Mouse (Mus musculus) thymus, adult 18-20 months (tissue): ENCODE measurements around the gene Cd109.

Experiments used
- DNase-seq, 2 experiments: peaks; one replicate each; pipeline ENCODE4 v3.0.0; 2022; ENCODE audit warnings: mixed read lengths in 2 of 2

Cd109 gene

DNA sequence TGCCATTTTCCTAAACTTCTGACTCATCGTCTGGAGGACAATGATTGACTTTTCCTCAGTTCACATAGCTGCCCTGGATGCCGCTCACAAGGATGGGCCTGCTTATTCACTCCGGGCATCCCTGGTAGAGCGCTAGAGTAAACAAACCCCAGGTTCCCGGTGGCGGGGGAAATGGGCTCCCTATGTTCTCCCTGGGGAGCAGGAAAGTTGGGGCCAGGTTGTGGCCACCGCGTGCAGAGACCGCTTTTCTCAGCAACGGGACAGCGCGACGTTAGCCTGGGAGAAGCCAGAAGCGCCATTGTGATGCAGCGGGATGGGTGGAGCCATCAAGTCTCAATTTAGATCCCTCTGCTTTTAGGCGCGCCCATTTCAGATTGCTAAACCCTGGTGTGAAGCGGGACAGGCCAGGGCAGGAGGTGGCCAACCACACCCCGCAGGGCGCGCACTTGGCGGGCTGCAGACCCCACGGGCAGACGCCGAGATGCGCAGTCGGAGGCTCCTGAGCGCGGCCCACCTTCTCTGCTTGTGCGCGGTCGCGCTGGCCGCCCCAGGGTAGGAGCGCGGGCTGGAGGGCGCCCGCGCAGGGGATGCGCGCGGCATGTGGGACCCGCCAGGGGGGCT lies at the start of gene Cd109:
Gene Cd109, plus strand, starts transcription at position 146 of the 621 bp plus-strand sequence.
- DNase-seq: no peak

DNA sequence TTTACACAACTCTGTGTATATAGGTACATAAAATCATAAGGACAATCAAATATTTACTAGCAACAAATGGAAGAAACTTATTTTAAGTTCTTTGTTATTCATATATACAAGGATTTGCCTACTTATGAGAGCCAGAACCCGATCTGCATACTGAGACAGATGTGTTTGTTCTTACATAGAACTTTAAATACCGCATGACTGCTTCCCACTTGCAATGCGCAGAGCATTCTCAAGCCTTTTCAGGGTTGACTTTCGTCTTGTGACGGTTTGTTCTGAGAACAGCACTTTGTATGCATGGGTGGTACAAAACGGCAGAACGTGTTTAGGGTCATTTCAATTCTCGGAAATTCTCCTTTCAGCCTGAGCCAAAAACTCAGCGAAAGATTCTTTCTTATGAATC lies 45.4 kb upstream of the Cd109 start:
- no peak for DNase-seq

DNA sequence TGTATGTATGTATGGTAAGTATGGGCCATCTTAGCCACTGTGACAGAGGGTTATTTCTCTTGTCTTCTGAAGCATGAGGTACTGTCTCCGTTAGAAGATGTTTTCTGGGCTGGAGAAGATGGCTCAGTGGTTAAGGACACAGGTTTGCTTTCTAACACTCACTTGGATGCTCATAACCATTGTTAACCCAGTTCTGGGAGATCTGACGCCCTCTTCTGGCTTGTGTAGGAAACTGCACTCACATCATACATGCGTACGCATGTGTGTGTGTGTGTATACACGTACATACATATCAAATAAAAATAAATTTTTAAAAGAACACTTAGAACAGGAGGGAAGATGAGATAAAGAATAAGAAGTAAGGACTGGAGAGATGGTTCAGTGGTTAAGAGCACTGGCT lies 38.9 kb upstream of the Cd109 start:
- no peak for DNase-seq

DNA sequence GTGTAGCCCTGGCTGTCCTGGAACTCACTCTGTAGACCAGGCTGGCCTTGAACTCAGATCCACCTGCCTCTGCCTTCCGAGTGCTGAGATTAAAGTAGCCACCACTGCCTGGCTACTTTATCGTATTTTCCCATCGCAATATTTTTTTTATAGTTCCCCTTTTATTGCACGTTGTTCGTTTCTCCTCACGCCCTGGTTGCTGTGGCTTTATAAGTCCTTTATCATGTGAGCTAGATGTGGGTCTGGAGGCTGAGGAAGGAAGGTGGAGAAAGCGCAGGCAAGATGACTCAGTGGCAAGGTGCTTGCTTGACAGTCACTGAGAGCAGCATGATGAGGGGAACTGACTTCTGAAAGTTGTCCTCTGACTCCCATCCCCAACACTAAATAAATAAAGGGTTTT lies 36.5 kb upstream of the Cd109 start:
- no peak for DNase-seq

DNA sequence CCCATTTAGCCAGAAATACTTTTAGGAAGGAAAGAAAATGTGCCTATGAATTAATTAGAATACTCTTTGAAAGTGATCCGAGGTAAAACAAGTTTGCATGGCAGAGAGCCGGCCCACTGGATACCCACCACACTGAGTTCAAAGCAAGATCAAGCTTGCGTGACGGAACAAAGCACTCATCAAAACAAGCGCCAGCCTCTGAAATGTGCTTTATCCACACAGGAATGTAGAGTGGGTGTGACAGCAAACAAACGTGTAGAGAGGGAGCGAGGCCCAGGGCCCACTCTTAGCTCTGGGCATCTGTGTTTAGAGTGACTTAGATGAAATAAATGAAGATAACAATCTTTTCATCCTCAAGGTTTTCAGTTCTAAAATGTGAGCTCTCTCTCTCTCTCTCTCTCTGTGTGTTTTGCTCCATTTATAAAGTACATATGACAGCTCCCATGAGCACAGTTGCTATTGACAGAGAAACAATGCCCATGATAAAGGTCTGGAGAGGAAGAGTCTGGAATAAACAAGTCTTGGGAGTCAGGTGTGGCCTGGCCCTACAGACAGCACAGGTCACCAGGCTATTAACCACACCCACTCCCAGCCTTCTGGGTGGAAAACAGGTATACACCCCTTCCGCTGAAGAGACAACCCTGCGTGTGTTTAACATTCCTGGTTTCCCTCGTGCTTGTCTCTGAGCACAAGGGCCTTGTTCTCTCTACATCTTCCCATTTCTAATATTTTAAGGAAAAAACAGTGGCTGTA lies 35.5 kb upstream of the Cd109 start:
- DNase-seq: no peak

DNA sequence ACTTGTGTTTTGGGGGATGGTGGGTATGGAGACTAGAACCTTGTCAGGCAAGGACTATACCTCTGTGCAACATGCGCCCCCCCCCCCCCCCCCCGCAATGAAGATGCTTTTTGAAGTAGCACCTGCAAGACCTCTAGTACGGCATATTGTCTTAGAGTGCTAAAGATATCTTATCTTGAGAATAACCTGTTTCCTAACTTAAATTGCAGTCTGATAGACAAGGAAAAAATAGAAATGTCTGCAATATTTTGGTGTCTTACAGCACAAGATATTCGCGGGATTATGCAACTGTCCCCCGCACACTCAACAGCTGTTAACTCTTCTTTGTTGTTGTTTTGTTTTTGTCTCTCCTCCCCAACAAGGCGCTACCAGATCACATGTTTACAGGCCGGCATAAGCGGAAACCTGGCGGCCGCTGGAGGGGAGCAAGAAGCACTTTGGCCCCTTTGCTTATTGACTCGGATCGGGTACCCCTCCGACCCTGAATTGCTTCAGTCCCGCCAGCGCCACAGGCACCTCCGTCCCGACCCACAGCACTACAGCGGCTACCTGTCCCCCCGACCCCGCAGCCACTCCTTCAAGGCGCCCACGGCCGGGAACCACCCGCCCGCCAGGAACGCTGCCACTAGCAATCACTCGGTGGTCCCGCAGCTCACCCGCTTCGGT lies 28.0 kb upstream of the Cd109 start:
- DNase-seq: no peak

DNA sequence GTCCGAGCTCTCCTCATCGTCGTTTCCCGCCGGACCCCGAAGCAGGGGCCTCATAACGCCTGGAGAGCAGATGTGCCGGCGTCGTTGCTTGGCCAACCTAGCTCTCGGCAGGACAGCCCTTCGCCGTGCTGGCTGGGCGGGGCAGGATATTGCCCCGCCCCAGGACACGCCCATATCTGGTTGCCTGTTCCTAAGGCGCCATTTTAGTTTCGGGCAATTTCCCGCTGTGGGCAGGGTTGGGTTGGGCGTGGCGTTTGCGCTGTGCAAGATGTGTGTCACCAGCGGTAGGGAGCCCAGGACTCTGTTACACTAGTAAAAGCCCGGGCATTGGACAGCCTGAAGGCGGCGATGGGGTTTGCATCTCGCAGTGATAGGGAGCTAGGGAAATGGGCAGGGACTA lies 27.4 kb upstream of the Cd109 start, which contains the start of gene Slc17a5:
Gene Slc17a5, minus strand, starts transcription at position 128 of the 400 bp plus-strand sequence.
- DNase-seq: peak; percentile 88 to 93

DNA sequence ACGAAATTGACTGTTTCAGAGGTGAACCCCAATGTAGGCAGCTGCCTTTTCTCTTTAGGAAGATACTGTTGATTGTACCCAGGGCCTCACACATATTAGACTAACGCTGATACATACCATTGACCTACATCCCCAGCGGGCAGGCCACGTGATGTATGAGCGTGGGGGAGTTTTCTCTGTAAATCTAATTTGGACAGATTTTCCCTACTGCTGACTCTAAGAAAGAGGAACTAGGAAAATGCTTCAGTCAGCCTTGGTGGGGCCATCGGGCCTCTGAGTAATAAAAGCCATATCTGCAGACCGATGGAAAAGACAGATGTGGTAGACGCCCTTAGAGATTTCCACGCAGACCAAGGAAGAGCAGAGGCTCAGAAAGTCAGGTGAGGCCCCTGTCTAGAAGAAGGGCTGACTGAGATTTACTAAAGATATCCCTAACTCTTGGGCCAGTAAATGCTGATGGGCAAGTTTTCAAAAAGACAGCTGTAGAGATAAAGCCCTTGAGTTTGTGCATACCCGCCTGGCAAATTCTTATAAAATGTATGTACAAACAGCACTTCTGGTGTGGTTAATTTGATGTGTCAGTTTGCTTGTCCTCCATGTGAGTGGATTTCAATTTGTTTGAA lies 26.8 kb upstream of the Cd109 start:
- peak in 1 of 2 experiments; percentile 9 for DNase-seq

DNA sequence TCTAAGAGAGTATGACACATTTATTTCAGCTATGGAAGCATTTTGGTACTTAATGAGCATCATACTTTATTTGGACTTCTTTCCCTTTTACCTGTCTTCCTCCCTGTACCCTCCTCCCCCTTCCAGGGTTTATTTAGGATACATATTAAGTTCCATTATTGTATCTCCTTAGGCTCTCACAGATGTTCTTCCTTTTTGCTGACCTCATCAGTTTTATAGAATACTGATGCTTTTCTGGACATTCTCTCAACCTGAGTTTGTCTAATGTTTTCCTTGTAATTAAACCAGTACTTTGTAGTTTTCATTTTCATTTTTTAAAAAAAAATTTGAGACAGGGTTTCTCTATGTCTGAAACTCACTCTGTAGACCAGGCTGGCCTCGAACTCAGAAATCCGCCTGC lies 24.9 kb upstream of the Cd109 start:
- DNase-seq: no peak

DNA sequence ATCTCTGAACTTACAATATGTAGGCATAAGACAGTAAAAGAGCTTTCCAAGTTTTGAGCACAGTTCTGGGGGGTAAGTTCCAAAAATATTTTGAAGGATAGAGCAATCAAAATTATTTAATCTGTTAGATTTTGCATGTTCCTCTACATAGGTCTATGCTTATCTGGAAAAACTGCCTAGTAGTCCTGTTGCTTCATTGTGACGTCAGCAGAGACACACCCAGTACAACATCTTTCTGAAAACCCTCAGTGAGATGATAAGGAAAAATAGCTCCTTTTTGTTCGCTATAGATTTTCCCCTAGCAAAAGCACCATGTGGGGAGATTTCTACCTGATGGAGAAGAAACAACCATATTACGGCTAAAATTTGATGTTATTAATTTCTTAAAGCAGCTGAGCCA lies 20.1 kb upstream of the Cd109 start:
- no peak for DNase-seq

DNA sequence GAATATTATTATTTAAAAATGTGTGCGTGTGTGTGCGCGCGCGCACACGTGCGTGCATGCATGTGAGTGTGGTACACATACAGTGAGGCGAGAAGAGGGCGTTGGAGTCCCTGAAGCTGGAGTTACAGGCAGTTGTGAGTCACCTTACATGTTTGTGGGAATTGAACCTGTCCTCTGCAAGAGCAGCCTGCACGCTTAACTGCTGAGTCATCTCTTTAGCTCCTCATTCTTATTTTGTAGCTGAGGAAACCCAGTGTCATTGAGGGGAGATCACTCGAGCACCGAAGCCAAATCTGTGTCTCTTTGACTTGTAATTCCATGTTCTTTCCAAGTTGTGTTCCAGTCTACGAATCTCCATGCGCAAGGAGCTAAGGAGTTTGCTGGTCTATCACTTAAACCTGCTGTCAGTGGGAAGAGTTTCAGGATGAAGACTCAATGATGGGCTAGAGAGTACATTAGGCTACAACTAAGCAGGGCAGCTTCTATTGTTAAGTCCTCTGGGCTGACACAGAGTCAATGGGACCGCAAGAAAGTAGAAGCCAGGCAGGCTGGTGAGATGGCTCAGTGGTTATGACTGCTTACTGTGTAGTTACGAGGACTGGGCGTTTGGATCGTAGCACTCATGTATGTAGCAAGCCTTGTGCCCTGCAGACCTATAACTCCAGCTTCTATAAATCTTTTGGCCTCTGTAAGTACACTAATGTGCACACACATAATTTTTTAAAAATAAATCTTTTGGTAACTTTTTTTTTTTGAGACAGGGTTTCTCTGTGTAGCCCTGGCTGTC lies 19.4 kb upstream of the Cd109 start:
- no peak for DNase-seq

DNA sequence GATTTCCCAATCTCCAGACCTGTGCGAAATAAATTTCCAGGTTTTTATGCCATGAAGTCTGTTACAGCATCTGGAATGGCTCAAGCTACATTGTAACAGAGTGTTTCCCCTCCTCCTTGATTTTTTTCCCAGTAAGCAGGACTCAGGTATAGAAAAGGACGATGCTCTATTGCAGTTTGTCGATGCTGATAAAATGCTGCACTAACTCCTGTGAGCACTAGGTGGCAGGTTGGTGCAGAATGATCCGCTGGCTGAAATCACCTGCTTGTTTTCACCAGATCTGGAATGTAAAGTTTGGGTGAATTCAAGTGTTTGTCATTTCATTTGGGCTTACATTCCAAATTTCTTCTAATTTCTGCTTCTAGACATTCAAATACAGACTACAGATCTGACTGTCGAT lies 18.5 kb upstream of the Cd109 start:
- no peak for DNase-seq

DNA sequence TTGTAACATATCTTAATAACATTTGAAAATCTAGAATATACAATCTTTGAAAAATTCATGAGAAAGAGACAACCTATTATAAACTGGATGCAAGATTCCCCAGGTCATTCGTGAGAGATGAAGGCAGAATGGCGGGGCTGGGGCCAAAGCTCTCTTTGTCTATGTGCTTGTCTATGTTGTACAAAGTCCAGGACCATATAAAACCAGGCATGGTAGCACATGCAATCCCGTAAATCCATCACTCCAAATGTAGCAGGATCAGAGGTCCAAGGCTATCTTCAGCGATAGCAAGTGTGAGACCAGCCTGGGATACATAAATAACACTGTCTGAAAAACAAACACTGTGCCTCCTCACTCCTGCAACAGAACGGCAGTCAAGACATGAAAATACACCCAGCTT lies 15.4 kb upstream of the Cd109 start:
- DNase-seq: no peak

DNA sequence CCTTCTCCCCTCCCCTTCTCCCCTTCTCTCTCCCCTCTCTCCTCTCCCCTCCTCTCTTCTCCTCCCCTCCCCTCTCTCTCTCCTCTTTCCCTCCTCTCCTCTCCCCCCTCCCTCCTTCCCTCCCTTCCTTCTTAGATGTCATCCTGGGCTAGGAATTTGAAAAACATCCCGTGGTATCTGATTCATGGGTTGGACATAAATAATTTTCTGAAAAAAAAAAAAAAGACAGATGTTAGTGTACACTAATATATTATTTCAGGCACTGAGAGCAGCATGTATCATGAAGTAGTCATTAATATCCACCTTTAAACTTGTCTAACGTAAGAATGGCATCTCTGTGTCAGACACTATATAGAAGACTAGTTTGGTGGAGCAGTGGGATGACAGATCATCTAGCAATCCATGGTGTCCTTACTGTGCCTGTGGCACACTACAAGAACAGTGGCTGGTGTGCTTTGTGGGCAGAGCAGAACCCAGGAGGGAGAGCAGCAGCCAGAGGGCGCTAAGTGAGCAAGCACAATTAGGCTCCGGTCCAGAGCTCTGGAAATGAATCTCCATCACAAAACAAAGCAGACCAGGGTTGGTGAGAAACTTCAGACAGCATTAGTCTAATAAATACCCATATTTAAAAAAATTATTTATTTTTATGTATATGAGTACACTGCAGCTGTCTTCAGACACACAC lies 14.2 kb upstream of the Cd109 start:
- no peak for DNase-seq

DNA sequence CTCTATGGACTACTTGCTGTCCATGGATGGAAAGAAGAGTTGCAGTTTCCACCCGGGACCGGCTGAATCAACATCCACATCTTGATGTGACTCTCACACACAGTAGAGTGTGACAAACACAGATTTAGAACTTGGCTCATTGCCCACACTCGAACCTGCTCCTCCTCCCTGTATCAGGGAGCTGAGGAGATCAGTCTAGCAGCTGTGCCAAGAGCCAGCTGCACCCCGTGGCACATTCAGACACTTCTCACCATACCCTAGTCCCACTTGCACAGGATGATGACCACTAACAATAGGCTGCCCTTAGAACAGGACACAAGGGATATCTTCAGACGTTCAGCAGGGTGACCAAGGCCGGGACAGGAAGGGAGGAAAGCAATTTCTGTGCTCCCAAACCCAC lies 1.1 kb upstream of the Cd109 start:
- no peak for DNase-seq

DNA sequence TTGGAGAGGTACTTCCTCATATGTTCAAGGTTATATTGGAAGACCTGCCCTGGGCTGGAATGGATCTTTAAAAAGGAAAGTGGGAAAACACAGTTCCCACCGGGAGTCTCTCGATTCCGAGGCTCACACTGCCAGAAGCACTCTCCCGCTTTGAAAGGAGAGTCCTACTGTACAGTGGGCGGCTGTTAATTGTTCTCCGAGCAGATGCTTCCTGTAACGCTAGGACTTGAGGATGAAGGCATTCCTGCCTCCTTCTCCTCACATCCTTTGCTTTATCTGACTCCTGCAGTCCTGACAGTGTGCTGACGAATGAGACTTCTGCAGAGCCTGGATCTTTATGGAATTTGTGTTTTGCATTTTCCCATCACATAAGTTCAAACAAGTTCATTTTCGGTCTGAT lies 3.9 kb downstream of the Cd109 start:
- DNase-seq: no peak

DNA sequence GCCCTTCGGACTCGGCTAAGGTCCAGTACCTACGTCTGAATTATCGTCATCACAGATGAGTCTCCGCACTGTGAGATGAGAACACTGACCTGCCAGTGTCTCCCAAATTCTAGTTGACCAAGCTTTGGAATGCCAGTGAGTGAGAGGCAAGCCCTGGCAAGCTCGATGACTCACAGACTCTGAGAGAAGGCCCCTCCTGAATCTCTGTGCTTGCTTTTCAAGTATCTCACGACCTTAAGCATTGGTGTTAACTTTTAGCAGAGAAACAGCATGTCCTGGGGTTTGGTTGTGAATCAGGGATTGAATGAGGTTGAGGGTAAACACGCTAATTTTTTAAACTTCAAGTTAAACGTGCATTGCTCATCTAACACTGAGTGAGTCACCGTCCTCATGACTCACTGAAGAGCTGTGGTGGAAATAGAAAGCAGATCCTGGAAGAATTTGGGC lies 8.0 kb downstream of the Cd109 start:
- no peak for DNase-seq

DNA sequence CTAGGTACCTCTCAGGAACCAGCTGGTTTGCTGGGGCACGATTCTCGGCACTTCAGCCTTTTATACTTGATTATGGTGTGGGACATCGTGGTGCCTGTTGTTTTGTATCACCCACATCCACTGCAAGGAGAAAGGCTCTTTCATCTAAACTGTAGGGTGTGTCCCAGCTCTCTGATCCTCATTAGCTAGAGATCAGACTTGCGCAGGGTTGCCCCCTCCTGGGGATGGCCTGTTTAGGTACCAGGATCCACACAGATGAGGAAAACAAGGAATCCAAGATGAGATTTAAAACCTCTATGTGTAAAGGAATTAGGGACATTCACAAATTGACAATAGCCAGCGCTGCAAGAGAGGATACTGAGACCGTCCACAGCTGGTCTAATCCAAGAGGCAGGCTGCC lies 14.6 kb downstream of the Cd109 start:
- no peak for DNase-seq

DNA sequence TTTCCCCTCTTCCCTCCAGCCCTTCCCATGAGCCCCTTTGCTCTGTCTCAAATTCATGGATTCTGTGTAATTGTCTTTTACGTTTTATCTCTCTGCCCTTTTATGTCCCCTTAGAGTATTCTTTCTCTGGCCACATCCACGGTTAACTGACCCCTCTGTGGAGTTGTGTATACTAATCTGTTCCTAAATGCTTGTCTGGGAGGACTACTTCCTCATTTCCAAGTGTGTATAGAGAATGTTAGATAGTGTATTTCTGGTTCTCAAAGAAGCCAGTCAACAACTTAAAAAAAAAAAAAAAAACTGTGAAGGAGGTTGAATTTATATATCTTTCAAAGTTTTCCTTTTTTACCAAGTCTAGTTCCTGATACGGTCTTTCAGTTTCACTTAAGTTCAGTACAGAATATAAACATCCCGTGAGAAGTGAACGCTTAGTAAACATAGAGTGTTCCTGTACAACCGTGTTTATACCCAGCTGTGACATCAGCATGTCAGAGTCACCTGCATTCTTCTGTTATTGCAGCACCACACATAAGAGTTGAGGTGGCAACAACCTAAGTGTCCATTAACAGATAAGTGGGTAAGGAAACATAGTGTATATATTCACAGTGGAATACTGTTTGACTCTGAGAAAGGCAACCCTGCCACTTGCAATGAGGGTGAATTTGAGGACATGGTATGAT lies 16.5 kb downstream of the Cd109 start:
- no peak for DNase-seq

DNA sequence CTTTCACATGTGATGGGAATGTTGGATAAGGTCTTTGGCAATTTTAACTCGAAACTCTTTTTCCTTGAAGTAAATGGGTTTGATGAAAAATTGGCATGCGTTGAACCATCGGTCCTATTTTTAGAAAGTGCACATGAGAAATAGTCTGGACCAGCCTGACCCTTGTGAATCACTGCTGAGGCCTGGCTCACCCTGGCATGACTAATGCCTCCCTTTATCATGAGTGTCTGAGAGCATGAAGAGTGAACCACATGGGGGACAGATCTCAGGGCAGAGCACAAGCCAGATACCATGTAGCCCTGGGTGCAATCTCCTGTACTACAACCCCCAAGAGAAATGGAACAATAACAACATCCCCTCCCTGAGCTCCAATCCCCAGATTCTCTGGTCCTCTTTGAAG lies 18.6 kb downstream of the Cd109 start:
- no peak for DNase-seq

DNA sequence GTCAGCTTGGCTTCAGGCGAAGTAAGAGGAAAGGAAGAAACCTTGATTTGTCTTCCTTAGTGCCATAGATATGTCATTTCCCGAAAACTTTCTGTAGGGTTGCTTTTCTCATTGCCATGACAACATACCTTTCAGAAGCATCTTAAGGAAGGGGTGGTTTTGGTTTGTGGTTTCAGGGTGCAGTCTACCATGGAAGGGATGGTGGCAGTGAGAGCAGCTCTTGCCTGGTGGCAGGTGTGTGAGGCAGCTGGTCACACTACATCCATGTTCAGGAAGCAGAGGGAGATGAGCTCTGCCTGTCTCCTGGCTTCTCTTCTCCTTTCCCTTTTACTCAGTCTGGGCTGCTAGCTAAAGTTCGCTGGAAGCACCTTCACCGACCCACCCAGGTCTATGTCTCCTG lies 26.0 kb downstream of the Cd109 start:
- DNase-seq: no peak
